ENCODE assay signal across 11 mouse cellular contexts in genomic region chr2:104130969-104131368, GRCm38 (mm10). TPM values are rescaled to one million over a fixed set of nuclear protein-coding genes. Genes with fewer than 3 reads are reported as not detected.
DNase-seq lines count a peak whose midpoint lies in the region; ATAC-seq lines count a peak whose summit lies in the region.
"Had no signal": no experiment of that assay in that cellular context is flagged by ENCODE, and none has a peak within 500 bp of the region (broad histone marks: within the 10 kb centered on the region; RNA-seq: fewer than 3 reads in every experiment).

No protein-coding gene starts in this region.

- H3K9me3 ChIP-seq in midbrain, embryonic 14.5 days (ENCODE audit: control insufficient read depth, low read length) = no peaks in the 10 kb centered on the region
- no peaks in the 10 kb centered on the region for H3K9me3 ChIP-seq in midbrain, embryonic 13.5 days
- H3K9me3 ChIP-seq: embryonic facial prominence, embryonic 15.5 days; G1E; limb, embryonic 15.5 days had no signal

- H3K4me2 ChIP-seq in midbrain, embryonic 14.5 days (ENCODE audit: low read length) = no peak overlapping the region
- H3K4me2 ChIP-seq in midbrain, embryonic 13.5 days (replicated peaks) = no peak overlapping the region
- H3K4me2 ChIP-seq: embryonic facial prominence, embryonic 15.5 days; limb, embryonic 15.5 days had no signal

- no peak overlapping the region for H3K9ac ChIP-seq in midbrain, embryonic 14.5 days (replicated peaks; ENCODE audit: low read length)
- H3K9ac ChIP-seq in midbrain, embryonic 13.5 days (replicated peaks) = no peak overlapping the region
- H3K9ac ChIP-seq: embryonic facial prominence, embryonic 15.5 days; limb, embryonic 15.5 days had no signal

- intact Hi-C loops in gastrocnemius, postnatal 36 days (cut with DNase I) = loop anchor here (5.0 kb wide), 1 partner anchor 456 kb away; no protein-coding TSS in a partner anchor

- ATAC-seq in midbrain, embryonic 14.5 days (ENCODE audit: low FRiP score, low TSS enrichment) = no peak
- no peak for ATAC-seq in midbrain, embryonic 13.5 days

- H3K4me3 ChIP-seq in midbrain, embryonic 14.5 days (replicated peaks; ENCODE audit: low read depth, low read length) = no peak overlapping the region
- no peak overlapping the region for H3K4me3 ChIP-seq in midbrain, embryonic 13.5 days (replicated peaks)
- H3K4me3 ChIP-seq: embryonic facial prominence, embryonic 15.5 days; limb, embryonic 15.5 days had no signal

- DNase-seq in gastrocnemius, postnatal 10 days = peak; percentile 50
- no peak for DNase-seq in gastrocnemius, postnatal 36 days
- DNase-seq in midbrain, embryonic 14.5 days = peak; percentile 45
- peak; percentile 68 for DNase-seq in kidney, postnatal 10 days
- DNase-seq in spleen, postnatal 36 days (ENCODE audit: low spot score in 2 of 2) = peak; percentile 26 to 44
- no peak for DNase-seq in cerebellum, adult 18-20 months
- no peak for DNase-seq in layer of hippocampus, adult 9-10 months (ENCODE audit: low spot score)

- no peak overlapping the region for H3K27ac ChIP-seq in midbrain, embryonic 14.5 days (replicated peaks; ENCODE audit: low read depth, low read length)
- H3K27ac ChIP-seq in midbrain, embryonic 13.5 days = no peak overlapping the region
- H3K27ac ChIP-seq: embryonic facial prominence, embryonic 15.5 days; limb, embryonic 15.5 days had no signal

- 65% methylated on average over 3 of the region's 3 CpGs for WGBS in midbrain, embryonic 14.5 days
- 65% methylated on average over 3 of the region's 3 CpGs for WGBS in midbrain, embryonic 13.5 days

- no peaks in the 10 kb centered on the region for H3K27me3 ChIP-seq in midbrain, embryonic 14.5 days (ENCODE audit: control insufficient read depth, insufficient read depth, low read length)
- H3K27me3 ChIP-seq in midbrain, embryonic 13.5 days = peaks cover 5% of the 10 kb centered on the region
- H3K27me3 ChIP-seq: embryonic facial prominence, embryonic 15.5 days had no signal

- no peaks in the 10 kb centered on the region for H3K4me1 ChIP-seq in midbrain, embryonic 14.5 days (ENCODE audit: control insufficient read depth, insufficient read depth, low read length)
- H3K4me1 ChIP-seq in midbrain, embryonic 13.5 days (replicated peaks) = no peaks in the 10 kb centered on the region
- H3K4me1 ChIP-seq: embryonic facial prominence, embryonic 15.5 days; limb, embryonic 15.5 days had no signal

- no peaks in the 10 kb centered on the region for H3K36me3 ChIP-seq in midbrain, embryonic 14.5 days (ENCODE audit: control insufficient read depth, insufficient read depth, low read length)
- H3K36me3 ChIP-seq in midbrain, embryonic 13.5 days = no peaks in the 10 kb centered on the region
- H3K36me3 ChIP-seq: embryonic facial prominence, embryonic 15.5 days; G1E; limb, embryonic 15.5 days had no signal

RNA-seq across cellular contexts. Expression of gene A930018P22Rik, which starts 8.4 kb away (rescaled TPM):
- 1 to 10 TPM; 2.2 to 2.7 TPM for total RNA-seq in gastrocnemius, postnatal 10 days (2021)
- under 1 TPM; 0.43 to 0.54 TPM for total RNA-seq in gastrocnemius, postnatal 36 days (2021)
- polyA plus RNA-seq in midbrain, embryonic 14.5 days (2014; fragmentation: Nextera tagmentation; extraction: Ambion mirVana) = not detected in 2 replicates
- polyA plus RNA-seq in midbrain, embryonic 13.5 days (2015; fragmentation: Nextera tagmentation; extraction: Ambion mirVana) = not detected in 2 replicates
- total RNA-seq: G1E had no signal
- polyA plus RNA-seq: embryonic facial prominence, embryonic 15.5 days; G1E; limb, embryonic 15.5 days had no signal

RNA-seq across cellular contexts. Expression of gene Cd59a, which starts 35.4 kb away (rescaled TPM):
- 10 to 100 TPM; 20.7 to 24.7 TPM for total RNA-seq in gastrocnemius, postnatal 10 days (2021)
- total RNA-seq in gastrocnemius, postnatal 36 days (2021) = 10 to 100 TPM; 19.7 to 22.2 TPM
- 9.8 and 11.2 TPM in 2 replicates for polyA plus RNA-seq in midbrain, embryonic 14.5 days (2014; fragmentation: Nextera tagmentation; extraction: Ambion mirVana)
- polyA plus RNA-seq in midbrain, embryonic 13.5 days (2015; fragmentation: Nextera tagmentation; extraction: Ambion mirVana) = 13.5 and 13.7 TPM in 2 replicates

Comparison
In these comparisons a context has a peak if more than half of its experiments do, and no peak if none do; other contexts are left out.
1. DNase-seq: peak in gastrocnemius, postnatal 10 days (single experiment), midbrain, embryonic 14.5 days (single experiment), kidney, postnatal 10 days (single experiment) and spleen, postnatal 36 days (2 of 2); none in gastrocnemius, postnatal 36 days (0 of 2), cerebellum, adult 18-20 months (0 of 2) and layer of hippocampus, adult 9-10 months (single experiment).